Mouse (Mus musculus): ENCODE data around the gene Fancf. TPM values are rescaled to one million over a fixed set of nuclear protein-coding genes. Genes with fewer than 3 reads are reported as not detected.
A peak's percentile ranks its signal among the peaks of the same experiment; 100 is the strongest.

The Fancf gene
- polyA plus RNA-seq (2012; rRNA removed): 1.3 and 1.7 TPM in 2 replicates

DNA sequence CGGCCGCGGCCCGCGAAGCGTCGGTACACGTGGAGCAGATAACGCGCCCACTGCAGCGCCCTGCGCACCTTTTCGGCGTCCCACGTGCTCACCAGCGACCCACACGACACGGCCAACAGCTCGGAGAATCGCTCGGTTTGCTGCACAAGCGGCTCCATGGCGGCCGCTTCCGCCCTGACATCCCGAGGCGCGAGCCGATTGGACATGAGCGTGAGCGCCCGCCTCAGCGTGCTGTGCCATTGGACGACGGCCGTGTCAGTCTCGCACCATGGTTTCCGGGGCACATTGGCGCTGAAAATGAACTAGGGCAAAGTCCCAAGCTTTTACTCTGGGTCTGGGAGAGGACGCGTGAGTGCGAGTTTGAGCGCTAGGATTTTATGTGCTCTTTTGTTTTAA, at the start of gene Fancf:
Fancf (minus strand) TSS at position 171 of the 396 bp plus-strand sequence.
- H3K4me3 ChIP-seq (ENCODE audit: control insufficient read depth, low read depth, low read length): peak within 1 kb of the TSS; percentile 88
- H3K36me3 ChIP-seq (ENCODE audit: control insufficient read depth, insufficient read depth, low read length): no peaks in the 10 kb centered on the region; the same call in 1 of the 2 replicates

DNA sequence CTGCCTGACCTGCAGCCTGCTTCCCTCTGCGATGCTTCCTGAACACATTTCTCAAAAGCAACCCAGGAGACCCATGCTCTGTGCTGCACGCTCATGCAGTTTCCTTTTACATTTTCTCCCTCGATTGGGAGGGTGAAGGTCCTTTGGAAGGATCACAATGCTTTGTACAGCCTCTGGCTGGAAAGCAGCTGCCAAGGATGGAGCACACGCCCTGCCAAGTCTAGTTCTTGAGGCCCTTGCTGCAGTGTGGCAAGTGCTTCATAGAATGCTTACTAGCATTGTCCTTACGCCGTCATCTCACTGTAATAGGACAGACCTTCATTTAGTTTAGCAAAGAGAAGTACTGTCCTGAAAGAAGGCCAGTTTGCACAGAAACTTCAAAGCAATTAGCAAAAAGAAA, 37.0 kb upstream of the Fancf start:
- Histone ChIP-seq H3K4me1 (ENCODE audit: control insufficient read depth, insufficient read depth, low read length) (no peaks in the 10 kb centered on the region), H3K27me3 (ENCODE audit: control insufficient read depth, insufficient read depth, low read length) (no peaks in the 10 kb centered on the region), H3K36me3 (ENCODE audit: control insufficient read depth, insufficient read depth, low read length) (no peaks in the 10 kb centered on the region), H3K4me3 (ENCODE audit: control insufficient read depth, low read depth, low read length) (no peak overlapping the region), H3K27ac (ENCODE audit: control insufficient read depth, insufficient read depth, low read depth, low read length) (no peak overlapping the region)
- no peak for TF ChIP-seq CTCF (IDR thresholded peaks at IDR 0.05; ENCODE audit: control insufficient read depth, insufficient read depth, insufficient replicate concordance, low read depth, low read length)
- TF ChIP-seq POLR2A (IDR thresholded peaks at IDR 0.05; ENCODE audit: control insufficient read depth, low read depth, low read length): no peak

More for the DNA sequence above, at the start of gene Fancf:
- Histone ChIP-seq H3K27ac (ENCODE audit: control insufficient read depth, insufficient read depth, low read depth, low read length) (peak within 1 kb of the TSS; percentile 85), H3K4me1 (ENCODE audit: control insufficient read depth, insufficient read depth, low read length) (peaks cover 5% of the 10 kb centered on the region), H3K27me3 (ENCODE audit: control insufficient read depth, insufficient read depth, low read length) (no peaks in the 10 kb centered on the region)
- TF ChIP-seq POLR2A (IDR thresholded peaks at IDR 0.05; ENCODE audit: control insufficient read depth, low read depth, low read length): peak; percentile 63
- TF ChIP-seq CTCF (IDR thresholded peaks at IDR 0.05; ENCODE audit: control insufficient read depth, insufficient read depth, insufficient replicate concordance, low read depth, low read length): no peak

DNA sequence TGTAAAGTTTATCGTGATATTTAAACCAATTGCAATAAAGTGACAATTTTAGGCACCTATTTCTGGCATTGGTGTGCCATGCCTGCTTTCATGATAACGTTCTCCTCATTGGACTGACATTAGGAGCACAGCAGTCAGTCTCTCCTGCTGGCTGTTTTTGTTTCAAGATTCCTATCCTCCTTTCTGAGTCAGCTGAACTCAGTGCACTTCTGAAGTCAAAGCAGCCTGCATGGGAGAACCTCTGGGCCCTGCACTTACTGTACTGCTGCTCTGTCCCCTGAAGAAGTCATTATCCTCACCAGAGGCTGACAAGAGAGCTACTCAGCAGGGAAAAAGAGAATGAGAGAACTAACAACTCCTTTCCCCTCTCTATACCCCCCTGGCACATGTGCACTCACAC, 32.9 kb upstream of the Fancf start:
- no peak for TF ChIP-seq POLR2A (IDR thresholded peaks at IDR 0.05; ENCODE audit: control insufficient read depth, low read depth, low read length)
- TF ChIP-seq CTCF (IDR thresholded peaks at IDR 0.05; ENCODE audit: control insufficient read depth, insufficient read depth, insufficient replicate concordance, low read depth, low read length): no peak
- Histone ChIP-seq H3K36me3 (ENCODE audit: control insufficient read depth, insufficient read depth, low read length) (no peaks in the 10 kb centered on the region), H3K27ac (ENCODE audit: control insufficient read depth, insufficient read depth, low read depth, low read length) (no peak overlapping the region), H3K4me1 (ENCODE audit: control insufficient read depth, insufficient read depth, low read length) (no peaks in the 10 kb centered on the region), H3K27me3 (ENCODE audit: control insufficient read depth, insufficient read depth, low read length) (no peaks in the 10 kb centered on the region), H3K4me3 (ENCODE audit: control insufficient read depth, low read depth, low read length) (no peak overlapping the region)

DNA sequence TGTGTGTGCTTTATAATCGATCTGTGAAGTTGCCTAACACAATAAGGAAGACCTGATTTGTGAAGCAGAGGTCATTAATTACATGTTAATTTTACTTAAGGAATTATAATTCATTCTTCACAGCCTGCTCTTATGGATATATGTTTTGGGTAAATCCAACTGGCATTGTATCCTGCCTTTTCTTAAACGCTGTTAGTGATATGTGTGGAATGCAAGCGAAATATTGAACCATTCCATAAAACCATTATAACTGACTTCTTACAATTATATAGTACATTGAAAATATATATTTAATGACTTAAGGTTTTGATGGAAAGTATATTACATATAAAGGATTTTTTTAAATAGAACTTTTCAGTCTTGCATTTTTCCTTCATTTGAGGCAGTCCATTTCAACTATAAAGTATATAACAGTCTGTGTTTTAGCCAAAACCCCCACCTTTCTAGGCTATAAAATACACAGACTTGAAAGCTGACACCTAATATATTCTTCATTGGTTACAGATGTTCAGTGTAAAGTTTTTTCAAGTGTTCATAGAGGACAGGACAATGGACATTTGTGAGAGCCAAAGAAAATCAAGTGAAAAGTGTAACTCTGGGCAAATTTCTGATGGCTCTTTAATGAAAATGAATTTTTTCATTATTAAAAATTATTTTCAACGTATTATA, 32.2 kb upstream of the Fancf start:
- Histone ChIP-seq H3K27ac (ENCODE audit: control insufficient read depth, insufficient read depth, low read depth, low read length) (no peak overlapping the region), H3K4me3 (ENCODE audit: control insufficient read depth, low read depth, low read length) (no peak overlapping the region), H3K36me3 (ENCODE audit: control insufficient read depth, insufficient read depth, low read length) (no peaks in the 10 kb centered on the region), H3K4me1 (ENCODE audit: control insufficient read depth, insufficient read depth, low read length) (no peaks in the 10 kb centered on the region), H3K27me3 (ENCODE audit: control insufficient read depth, insufficient read depth, low read length) (no peaks in the 10 kb centered on the region)
- no peak for TF ChIP-seq POLR2A (IDR thresholded peaks at IDR 0.05; ENCODE audit: control insufficient read depth, low read depth, low read length)
- TF ChIP-seq CTCF (IDR thresholded peaks at IDR 0.05; ENCODE audit: control insufficient read depth, insufficient read depth, insufficient replicate concordance, low read depth, low read length): no peak

DNA sequence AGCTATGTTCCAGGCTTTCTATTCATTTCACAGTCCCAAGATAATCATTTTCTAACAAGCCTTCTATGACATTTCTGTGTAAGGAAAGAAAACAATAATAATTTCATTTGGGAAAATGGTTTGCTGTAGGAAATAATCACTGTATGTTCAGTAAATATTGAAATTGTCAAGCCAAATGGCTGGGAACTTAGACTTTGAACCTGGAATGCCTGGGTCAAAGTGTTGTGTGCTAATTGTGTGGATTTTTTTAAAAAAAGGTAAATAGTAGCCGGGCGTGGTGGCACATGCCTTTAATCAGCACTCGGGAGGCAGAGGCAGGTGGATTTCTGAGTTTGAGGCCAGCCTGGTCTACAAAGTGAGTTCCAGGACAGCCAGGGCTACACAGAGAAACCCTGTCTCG, 30.9 kb upstream of the Fancf start:
- Histone ChIP-seq H3K4me1 (ENCODE audit: control insufficient read depth, insufficient read depth, low read length) (no peaks in the 10 kb centered on the region), H3K36me3 (ENCODE audit: control insufficient read depth, insufficient read depth, low read length) (peaks cover 1% of the 10 kb centered on the region; the same call in 1 of the 2 replicates), H3K27me3 (ENCODE audit: control insufficient read depth, insufficient read depth, low read length) (no peaks in the 10 kb centered on the region), H3K27ac (ENCODE audit: control insufficient read depth, insufficient read depth, low read depth, low read length) (no peak overlapping the region), H3K4me3 (ENCODE audit: control insufficient read depth, low read depth, low read length) (no peak overlapping the region)
- TF ChIP-seq CTCF (IDR thresholded peaks at IDR 0.05; ENCODE audit: control insufficient read depth, insufficient read depth, insufficient replicate concordance, low read depth, low read length): no peak
- TF ChIP-seq POLR2A (IDR thresholded peaks at IDR 0.05; ENCODE audit: control insufficient read depth, low read depth, low read length): no peak

DNA sequence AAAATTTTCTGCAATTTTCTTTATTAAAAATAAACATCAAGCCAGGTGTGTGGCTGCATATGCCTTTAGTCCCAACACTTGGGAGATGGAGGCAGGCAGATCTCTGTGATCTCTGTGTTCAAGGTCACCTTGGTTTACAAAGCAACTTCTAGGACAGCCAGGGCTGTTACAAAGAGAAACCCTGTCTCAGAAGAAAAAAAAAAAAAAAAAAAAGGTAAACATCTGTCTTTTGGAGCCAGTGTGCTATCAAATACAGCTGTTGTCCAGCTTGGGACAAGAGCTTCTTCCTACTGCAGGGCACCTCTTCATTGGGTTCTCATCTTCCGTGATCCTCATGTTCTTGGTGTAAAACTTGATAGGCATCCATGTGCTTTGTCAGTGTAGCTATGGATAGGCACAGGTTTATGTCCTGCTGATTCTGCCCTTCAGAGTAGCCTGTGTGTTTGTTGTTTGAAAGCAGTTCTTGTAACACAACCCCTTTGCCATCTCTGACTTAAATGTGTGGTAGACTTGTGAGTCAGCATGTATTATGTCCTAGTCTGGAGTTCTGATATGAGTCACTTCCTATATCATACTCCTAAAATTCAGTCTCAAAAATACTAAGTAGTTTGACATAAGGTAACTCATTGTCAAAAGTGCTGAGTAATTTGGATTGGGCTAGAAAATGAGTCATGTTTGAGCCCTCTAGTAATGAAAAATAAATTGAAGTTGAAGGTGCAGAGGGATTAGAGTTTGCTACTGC, 30.3 kb upstream of the Fancf start:
- TF ChIP-seq POLR2A (IDR thresholded peaks at IDR 0.05; ENCODE audit: control insufficient read depth, low read depth, low read length): no peak
- no peak for TF ChIP-seq CTCF (IDR thresholded peaks at IDR 0.05; ENCODE audit: control insufficient read depth, insufficient read depth, insufficient replicate concordance, low read depth, low read length)
- no peak overlapping the region for H3K4me3 ChIP-seq (ENCODE audit: control insufficient read depth, low read depth, low read length)
- H3K27ac ChIP-seq (ENCODE audit: control insufficient read depth, insufficient read depth, low read depth, low read length): no peak overlapping the region
- H3K36me3 ChIP-seq (ENCODE audit: control insufficient read depth, insufficient read depth, low read length): peaks cover 1% of the 10 kb centered on the region; the same call in 1 of the 2 replicates
- H3K27me3 ChIP-seq (ENCODE audit: control insufficient read depth, insufficient read depth, low read length): no peaks in the 10 kb centered on the region
- no peaks in the 10 kb centered on the region for H3K4me1 ChIP-seq (ENCODE audit: control insufficient read depth, insufficient read depth, low read length)

DNA sequence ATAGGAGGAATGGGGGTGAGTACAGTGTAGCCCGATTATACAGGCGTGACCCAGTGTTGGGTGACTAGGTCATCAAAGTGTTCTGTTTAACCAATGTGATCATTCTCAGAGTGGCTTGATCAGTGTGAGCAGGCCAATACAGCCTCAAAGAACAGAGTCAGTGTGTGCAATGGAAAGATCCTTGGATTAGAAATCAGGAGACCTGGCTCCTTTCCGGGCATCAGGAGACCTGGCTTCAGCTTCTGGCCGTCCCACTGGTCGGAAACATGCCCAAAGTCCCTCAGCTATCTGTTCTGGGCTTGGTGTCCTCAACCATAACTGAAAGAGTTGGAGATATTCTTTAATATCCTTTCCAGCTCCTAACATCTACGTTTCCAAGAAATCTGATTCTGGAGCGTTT, 27.5 kb upstream of the Fancf start:
- H3K27me3 ChIP-seq (ENCODE audit: control insufficient read depth, insufficient read depth, low read length): no peaks in the 10 kb centered on the region
- H3K4me3 ChIP-seq (ENCODE audit: control insufficient read depth, low read depth, low read length): no peak overlapping the region
- TF ChIP-seq POLR2A (IDR thresholded peaks at IDR 0.05; ENCODE audit: control insufficient read depth, low read depth, low read length): no peak
- TF ChIP-seq CTCF (IDR thresholded peaks at IDR 0.05; ENCODE audit: control insufficient read depth, insufficient read depth, insufficient replicate concordance, low read depth, low read length): no peak
- no peak overlapping the region for H3K27ac ChIP-seq (ENCODE audit: control insufficient read depth, insufficient read depth, low read depth, low read length)
- H3K4me1 ChIP-seq (ENCODE audit: control insufficient read depth, insufficient read depth, low read length): no peaks in the 10 kb centered on the region
- H3K36me3 ChIP-seq (ENCODE audit: control insufficient read depth, insufficient read depth, low read length): peaks cover 1% of the 10 kb centered on the region; the same call in 1 of the 2 replicates
